Mouse (Mus musculus) mouse embryonic stem cell (cell line): ENCODE data around the gene Slc22a27.
"Not testable (repeated sequence)": the region's sequence is repeated elsewhere in the genome, so short reads cannot be mapped to it uniquely, and the experiment has no call there.

Experiments used
- in situ Hi-C, 2 experiments: fragments of 300-500 bp; cut with MboI; formaldehyde crosslinking; loops; 1 replicate in 1 of 2; 3 replicates in 1 of 2; pipeline ENCODE4 v1.14.3; 2019 to 2020; ENCODE audit warnings: low sequenced_read_pairs in 2 of 2, low pct_unique_long_range_greater_than_20kb in 1 of 2, mixed read lengths in 1 of 2; ENCODE audit not compliant: unreplicated experiment in 1 of 2

Slc22a27 gene

DNA sequence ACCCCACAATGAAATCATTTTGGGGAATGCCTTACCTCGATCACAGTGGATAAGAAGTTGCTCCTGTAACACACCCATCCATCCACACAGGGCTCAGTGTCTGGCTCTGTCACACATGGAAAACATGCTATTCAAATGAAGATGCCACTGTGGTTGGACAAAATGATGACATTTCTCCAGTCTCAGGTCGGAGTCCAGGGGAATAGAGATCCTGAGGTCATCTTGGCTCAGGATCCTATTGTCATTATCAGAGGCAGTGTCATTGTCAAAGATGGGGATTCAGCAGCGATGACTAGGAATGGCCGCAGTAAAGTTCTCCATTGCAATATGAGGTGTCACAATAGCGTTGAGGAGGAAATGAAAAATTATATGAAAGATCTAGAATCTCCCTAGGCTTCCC lies at the start of gene Slc22a27:
Gene Slc22a27 (minus strand): TSS at position 101 of the 400 bp plus-strand sequence.
- in situ Hi-C loops = not testable (repeated sequence)

DNA sequence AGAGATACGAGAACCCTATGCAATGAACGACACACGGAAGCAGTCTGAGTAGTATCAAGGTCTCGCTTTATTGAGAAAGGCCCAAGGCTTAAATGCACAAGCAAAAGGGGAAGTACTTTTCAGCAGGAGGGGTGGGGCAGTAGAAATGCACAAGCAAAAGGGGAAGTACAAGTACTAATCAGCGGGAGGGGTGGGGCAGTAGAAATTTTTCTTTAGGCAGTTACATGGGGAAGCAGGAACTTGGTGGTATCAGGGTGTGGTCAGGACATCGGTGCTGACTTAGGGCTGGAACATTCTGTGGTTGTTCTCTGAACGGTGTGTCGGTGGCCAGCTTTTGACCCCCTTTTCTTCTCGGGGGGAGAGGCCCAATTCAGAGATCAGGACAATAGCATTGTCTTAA lies 45.8 kb upstream of the Slc22a27 start:
- in situ Hi-C loops = not testable (repeated sequence)

DNA sequence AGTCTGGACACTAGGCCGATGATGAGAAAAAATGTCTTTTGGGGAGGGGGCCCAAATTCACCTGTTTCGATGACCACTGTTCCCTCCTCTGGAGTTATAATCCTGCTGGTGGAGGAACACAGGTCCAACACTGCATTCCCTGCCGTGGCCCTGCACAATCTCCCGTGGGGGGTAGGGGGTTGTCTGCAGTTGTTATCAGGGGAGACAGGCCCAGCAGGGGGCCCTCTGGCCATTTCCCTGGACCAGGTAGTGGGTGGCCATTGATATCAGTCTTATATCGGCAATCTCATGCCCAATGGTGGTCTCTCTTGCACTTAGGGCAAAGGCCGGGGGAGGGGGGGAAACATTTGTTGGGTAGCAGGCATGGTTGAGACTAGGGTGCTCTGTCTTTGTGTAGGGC lies 43.3 kb upstream of the Slc22a27 start:
- in situ Hi-C loops = not testable (repeated sequence)

DNA sequence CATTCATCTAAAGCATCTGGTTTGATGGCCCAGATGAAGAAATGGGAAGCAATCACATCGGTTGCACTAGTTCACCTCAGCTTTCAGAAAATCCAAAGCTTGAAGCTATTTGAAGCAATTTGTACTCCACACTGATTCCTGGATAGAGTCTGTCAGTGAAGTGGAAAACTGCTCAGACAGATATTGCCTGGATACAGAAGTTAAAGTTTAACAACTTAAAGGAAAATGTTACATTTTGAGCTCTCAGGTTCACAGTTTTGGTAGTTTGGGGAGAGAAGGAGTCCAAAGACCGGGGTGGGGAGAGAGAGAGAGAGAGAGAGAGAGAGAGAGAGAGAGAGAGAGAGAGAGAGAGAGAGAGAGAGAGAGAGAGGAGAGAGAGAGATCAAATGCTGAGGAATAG lies 2.9 kb upstream of the Slc22a27 start:
- in situ Hi-C loops = no loop called here

DNA sequence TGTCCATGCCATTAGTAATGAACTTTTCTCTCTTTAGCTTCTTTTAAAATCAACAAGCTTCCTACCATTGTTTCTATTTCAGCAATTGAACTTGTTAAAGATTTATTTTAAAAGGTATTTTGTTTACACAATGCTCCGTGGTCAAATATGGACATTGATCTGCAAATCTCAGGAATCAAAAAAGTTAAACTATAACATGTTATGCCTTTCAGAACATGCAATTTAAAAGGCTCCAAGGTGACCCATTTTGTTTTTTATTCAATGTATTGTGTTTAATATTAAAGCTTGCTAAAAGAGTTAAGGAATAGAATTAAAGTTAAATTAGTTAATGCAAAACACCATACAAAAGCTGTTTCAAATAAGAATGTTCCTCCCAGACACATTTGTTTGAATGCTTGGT lies 723 bp upstream of the Slc22a27 start:
- in situ Hi-C loops = not testable (repeated sequence)

DNA sequence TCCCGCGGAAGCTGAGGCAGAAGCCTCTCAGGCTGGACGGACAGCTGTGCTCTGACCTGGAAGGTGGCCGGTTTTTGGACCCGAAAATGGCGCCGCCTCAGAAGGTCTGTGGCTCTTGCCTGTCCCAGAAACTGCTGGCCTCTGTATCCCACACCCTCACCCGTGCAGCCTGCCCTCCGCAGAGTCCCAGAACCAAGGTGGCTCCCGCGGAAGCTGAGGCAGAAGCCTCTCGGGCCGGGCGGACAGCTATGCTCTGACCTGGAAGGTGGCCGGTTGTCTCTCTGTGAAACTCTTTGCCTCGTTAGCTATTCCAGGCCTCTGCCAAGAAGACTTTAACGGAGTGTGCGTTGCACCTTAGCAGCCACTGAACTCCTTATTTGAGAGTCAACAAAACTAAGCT lies 26.4 kb downstream of the Slc22a27 start:
- in situ Hi-C loops = not testable (repeated sequence)

DNA sequence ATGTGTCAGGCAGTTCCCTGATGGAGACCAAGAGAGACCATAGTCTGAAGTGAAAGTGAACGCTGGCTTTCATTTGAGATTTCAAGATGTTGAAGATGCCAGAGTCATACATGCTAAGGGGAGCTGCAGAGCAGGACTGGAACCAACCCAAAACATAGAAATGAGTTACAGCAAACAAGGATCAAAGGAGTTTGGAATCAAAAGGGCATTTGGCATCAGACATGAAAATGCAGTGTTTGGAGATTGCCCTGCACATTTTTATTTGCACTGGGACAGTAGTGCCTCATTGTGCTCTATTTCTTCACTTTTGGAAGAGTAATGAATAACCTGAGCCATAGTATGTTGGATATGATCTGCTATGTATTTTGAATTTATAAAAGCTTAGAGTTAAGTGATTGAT lies 89.2 kb downstream of the Slc22a27 start:
- in situ Hi-C loops = no loop called here

DNA sequence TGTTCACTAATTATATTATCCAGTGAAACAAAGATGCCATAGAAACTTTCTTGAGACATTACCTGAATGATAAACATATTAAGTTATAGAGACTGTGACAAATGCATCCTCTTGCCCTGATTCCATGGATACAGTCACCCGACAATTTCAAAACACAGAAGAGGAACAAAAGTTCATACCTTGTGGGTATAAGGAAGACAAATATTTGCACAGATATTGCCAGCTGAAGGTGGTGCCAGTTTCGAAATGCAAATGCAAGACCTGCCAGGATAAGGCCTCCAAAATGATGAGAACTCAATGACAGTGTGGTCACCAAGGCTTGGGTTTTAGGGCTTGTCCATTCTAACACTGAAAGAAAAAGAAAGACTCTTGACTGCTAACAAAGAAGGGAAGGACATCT lies 136.0 kb downstream of the Slc22a27 start:
- in situ Hi-C loops = no loop called here
